Mouse (Mus musculus): Measurements from ENCODE around the gene Prr23a1. TPM values are rescaled to one million over a fixed set of nuclear protein-coding genes. Genes with fewer than 3 reads are reported as not detected.

Prr23a1 gene
- polyA plus RNA-seq, 1 experiment from 2014 or later = not detected

- no peaks in the 10 kb centered on the region for H3K36me3 ChIP-seq
- H3K4me3 ChIP-seq = no peak overlapping the region
- H3K9me3 ChIP-seq = no peaks in the 10 kb centered on the region
- 36% methylated on average over 5 of the region's 5 CpGs for WGBS
- peaks cover 5% of the 10 kb centered on the region; the same call in 1 of the 2 replicates for H3K4me1 ChIP-seq
- no peak for DNase-seq (ENCODE audit: low spot score)
- H3K27ac ChIP-seq = no peak overlapping the region
- H3K27me3 ChIP-seq (ENCODE audit: insufficient read depth, poor library complexity, severe bottlenecking) = no peaks in the 10 kb centered on the region
These were observed 12.8 kb upstream of the Prr23a1 start for GRCm38 (mm10) chr9:98829508-98829907.

GRCm38 (mm10) chr9:98837537-98838074 lies 4.7 kb upstream of the Prr23a1 start:
- H3K9me3 ChIP-seq = no peaks in the 10 kb centered on the region
- WGBS = 77% methylated on average over 7 of the region's 7 CpGs
- no peak overlapping the region for H3K4me3 ChIP-seq

DNA sequence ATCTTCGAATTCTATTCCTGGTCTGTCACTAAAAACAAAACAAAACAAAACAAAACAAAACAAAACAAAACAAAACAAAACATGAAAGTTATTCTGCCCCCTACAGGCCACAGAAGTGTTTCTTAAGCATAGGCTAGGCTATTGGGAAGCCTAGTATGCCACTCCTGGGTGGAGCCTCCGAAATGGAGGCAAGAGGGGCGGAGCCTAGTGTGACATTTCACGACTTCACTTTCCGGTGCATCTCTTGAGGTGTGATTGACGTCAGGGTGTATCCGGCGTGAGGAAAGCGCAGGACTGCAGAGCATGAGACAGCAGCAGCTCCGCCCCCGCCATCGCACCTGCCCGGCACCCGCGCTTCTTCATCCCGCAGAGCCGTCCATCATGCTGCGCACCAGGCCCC lies 13.9 kb downstream of the Prr23a1 start, which contains the start of gene Prr23a2:
Gene Prr23a2 (plus strand): TSS at position 285 of the 400 bp plus-strand sequence.
- Histone ChIP-seq H3K9me3 (no peaks in the 10 kb centered on the region), H3K27me3 (ENCODE audit: insufficient read depth, poor library complexity, severe bottlenecking) (no peaks in the 10 kb centered on the region), H3K4me3 (no peak within 1 kb of the TSS), H3K4me1 (no peaks in the 10 kb centered on the region), H3K36me3 (no peaks in the 10 kb centered on the region), H3K27ac (no peak within 1 kb of the TSS)
- WGBS = 61% methylated on average over 18 of the region's 18 CpGs
- DNase-seq (ENCODE audit: low spot score) = no peak

More at GRCm38 (mm10) chr9:98837537-98838074, 4.7 kb upstream of the Prr23a1 start:
- Histone ChIP-seq H3K36me3 (no peaks in the 10 kb centered on the region), H3K4me1 (peaks cover 4% of the 10 kb centered on the region), H3K27ac (no peak overlapping the region), H3K27me3 (ENCODE audit: insufficient read depth, poor library complexity, severe bottlenecking) (peaks cover 7% of the 10 kb centered on the region; the same call in 1 of the 2 replicates)
- no peak for DNase-seq (ENCODE audit: low spot score)

DNA sequence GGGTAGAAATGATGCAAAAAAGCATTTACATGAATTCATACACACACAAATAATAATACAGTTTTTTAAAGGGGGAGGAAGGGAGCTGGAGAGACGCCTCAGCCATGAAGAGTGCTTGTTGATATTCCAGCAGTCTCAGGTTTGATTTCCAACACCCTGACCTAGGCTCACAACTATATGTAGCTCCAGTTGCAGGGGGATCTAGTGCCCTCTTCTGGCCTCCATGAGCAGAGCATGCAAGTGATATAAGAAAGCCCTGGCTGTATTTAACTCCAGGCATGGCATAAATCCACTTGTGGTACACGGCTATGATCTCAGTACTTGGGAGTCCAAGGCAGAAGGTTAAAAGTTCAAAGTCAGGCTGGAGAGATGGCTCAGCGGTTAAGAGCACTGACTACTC lies 21.2 kb downstream of the Prr23a1 start:
- no peak for DNase-seq (ENCODE audit: low spot score)
- 65% methylated on average over 3 of the region's 3 CpGs for WGBS

GRCm38 (mm10) chr9:98864571-98864970 lies 22.3 kb downstream of the Prr23a1 start, which contains the start of gene Prr23a3:
Gene Prr23a3 (plus strand): TSS chr9:98864767.
- Histone ChIP-seq H3K27me3 (ENCODE audit: insufficient read depth, poor library complexity, severe bottlenecking) (peaks cover 13% of the 10 kb centered on the region), H3K27ac (no peak within 1 kb of the TSS), H3K4me3 (peak within 1 kb of the TSS; percentile 41), H3K9me3 (no peaks in the 10 kb centered on the region), H3K4me1 (0 out of 2 replicates have a peak, but pooled peaks cover 2% of the 10 kb centered on the region), H3K36me3 (no peaks in the 10 kb centered on the region)
- 39% methylated on average over 22 of the region's 22 CpGs for WGBS
- DNase-seq (ENCODE audit: low spot score) = no peak

More for the DNA sequence above, 21.2 kb downstream of the Prr23a1 start:
- H3K9me3 ChIP-seq = no peaks in the 10 kb centered on the region
- H3K27me3 ChIP-seq (ENCODE audit: insufficient read depth, poor library complexity, severe bottlenecking) = peaks cover 13% of the 10 kb centered on the region
- H3K36me3 ChIP-seq = no peaks in the 10 kb centered on the region
- H3K4me3 ChIP-seq = no peak overlapping the region
- 0 out of 2 replicates have a peak, but pooled peaks cover 2% of the 10 kb centered on the region for H3K4me1 ChIP-seq
- H3K27ac ChIP-seq = no peak overlapping the region

Other genes starting within 250 kb of the Prr23a1 start
- 73.5 and 74.3 TPM in 2 replicates for gene Mrps22, start 240.8 kb upstream of the Prr23a1 start, polyA plus RNA-seq (2016; fragmentation: Nextera tagmentation; extraction: Ambion mirVana)
- gene Prr23a2, start 14.0 kb downstream of the Prr23a1 start, polyA plus RNA-seq (2016; fragmentation: Nextera tagmentation; extraction: Ambion mirVana) = not detected in 2 replicates
- 0.34 TPM in 1 of 2 replicates, not detected in the other for gene Prr23a3, start 22.3 kb downstream of the Prr23a1 start, polyA plus RNA-seq (2016; fragmentation: Nextera tagmentation; extraction: Ambion mirVana)
- not detected in 2 replicates for gene 7420426K07Rik, start 60.6 kb downstream of the Prr23a1 start, polyA plus RNA-seq (2016; fragmentation: Nextera tagmentation; extraction: Ambion mirVana)
- gene Foxl2, start 112.8 kb downstream of the Prr23a1 start, polyA plus RNA-seq (2016; fragmentation: Nextera tagmentation; extraction: Ambion mirVana) = 0.10 TPM in 1 of 2 replicates, not detected in the other
- 39.0 and 47.5 TPM in 2 replicates for gene Faim, start 143.9 kb downstream of the Prr23a1 start, polyA plus RNA-seq (2016; fragmentation: Nextera tagmentation; extraction: Ambion mirVana)
- gene Gm1123, start 193.2 kb downstream of the Prr23a1 start, polyA plus RNA-seq (2016; fragmentation: Nextera tagmentation; extraction: Ambion mirVana) = 0.09 TPM in 1 of 2 replicates, not detected in the other